Mouse (Mus musculus) R1 (cell line): Measurements from ENCODE around the gene Ttc30a2.

Experiments used
- DNase-seq: peaks from one replicate; pipeline ENCODE4 v3.0.0-alpha.2; 2018; ENCODE audit warnings: low read depth, low spot score

Gene Ttc30a2

DNA sequence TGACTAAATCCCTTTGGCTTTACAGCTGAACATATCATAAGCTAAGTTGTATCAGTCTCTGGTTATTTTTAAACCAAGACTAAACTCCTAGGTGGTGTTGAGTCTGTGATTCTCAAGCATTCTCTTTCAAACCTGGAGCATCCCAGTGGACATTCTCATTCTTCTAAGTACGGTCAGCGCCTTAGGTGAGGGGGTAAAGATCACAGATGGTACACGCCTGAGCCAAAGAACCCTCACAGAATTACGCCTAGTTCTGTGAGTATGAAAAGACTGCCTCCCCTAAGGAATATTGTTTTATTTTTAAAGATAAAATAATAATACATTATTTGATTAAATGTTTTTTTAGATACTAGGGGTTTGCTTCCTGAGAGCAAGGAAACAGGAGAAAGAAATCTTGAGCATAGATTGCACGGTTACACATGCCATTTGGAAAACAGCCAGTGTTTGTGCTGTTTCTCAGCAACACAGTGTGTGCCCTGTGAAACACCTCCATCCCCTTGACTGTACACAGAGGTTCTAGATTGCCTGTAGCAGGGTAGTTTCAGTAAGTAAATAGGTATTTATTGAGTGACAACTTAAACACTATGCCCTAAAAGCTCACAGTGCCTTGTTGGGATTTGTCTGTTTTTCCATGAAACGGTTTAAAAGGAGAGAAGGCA lies 48.1 kb downstream of the Ttc30a2 start:
- DNase-seq = no peak

DNA sequence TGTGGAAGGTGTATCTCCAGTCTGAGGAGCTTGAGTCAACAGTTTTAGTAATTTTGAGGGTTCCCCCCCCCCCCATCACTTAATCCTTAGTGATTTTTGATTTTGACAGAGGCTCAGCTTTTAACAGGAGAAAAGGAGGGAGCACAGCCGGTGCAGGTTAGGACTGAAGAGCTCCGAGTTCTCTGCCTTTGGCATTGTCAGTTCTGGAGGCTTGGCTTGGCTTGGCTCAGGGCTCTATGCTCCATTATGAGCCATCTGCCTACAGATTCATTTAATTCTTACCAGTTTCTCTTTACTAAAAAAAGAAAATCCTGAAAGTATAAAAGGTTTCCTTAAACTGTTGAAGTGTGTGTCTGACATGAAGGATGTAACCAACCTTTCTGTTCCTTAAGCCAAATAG lies 48.8 kb downstream of the Ttc30a2 start:
- no peak for DNase-seq

DNA sequence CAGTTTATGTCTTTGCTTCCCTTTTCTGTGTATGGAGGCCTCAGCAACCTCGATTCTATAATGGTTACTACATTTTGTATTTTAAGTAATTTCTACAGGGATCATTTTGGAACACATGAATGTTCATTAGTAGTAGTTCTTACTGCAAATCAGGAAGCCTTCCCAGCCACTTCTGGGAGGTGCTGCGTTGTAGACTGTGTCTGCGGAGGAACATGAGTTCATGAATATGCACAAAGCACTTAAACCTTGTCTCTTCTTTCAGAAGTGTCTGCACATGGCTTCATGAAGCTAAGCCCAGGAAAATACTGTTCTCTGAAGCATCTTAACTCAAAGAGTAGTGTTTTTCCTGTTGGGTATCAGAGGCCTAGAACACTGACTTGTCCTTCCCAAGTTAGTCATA lies 50.0 kb downstream of the Ttc30a2 start:
- no peak for DNase-seq

DNA sequence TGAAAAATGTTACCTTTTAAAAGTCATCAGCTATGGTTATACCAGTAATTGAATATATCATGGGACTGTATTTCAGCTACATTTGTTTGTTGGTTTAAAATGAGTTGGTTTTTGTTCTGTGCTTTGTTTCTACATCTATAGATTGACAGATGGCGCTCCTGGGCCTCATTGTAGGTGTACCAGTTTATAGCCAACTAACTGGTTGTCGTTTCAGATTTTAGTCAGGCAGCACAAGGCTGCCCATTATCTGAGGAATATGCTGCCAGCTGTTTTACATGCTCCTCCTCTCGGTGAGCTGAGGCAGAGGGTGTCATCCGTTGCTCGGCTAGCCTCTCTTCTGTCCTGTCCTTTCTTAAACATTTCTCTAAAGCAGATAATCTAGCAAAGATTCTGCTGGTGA lies 51.9 kb downstream of the Ttc30a2 start:
- no peak for DNase-seq
